Mouse (Mus musculus) E14TG2a.4 (cell line): ENCODE results near the gene Clpp.

Experiments used
- CTCF ChIP-seq: conservative IDR thresholded peaks from 2 replicates; pipeline ENCODE4 v1.5.1; 2014; ENCODE audit warnings: low read length
- NANOG ChIP-seq: IDR thresholded peaks from 2 replicates; pipeline ENCODE4 v1.6.1; 2014; ENCODE audit warnings: borderline replicate concordance, low read length, mixed read lengths
- POU5F1 ChIP-seq: IDR thresholded peaks from 2 replicates; pipeline ENCODE4 v1.6.1; 2014; ENCODE audit warnings: low read length, borderline replicate concordance

- TF ChIP-seq CTCF (no peak), NANOG (no peak), POU5F1 (no peak)
Observed at GRCm38 (mm10) chr17:57011236-57012141, 21.4 kb downstream of the Clpp start, which contains the start of the genes Gtf2f1 and Gm17949.
